Mouse (Mus musculus) neural tube, embryonic 11.5 days (tissue): ENCODE measurements around the gene Tcf12. TPM values are rescaled to one million over a fixed set of nuclear protein-coding genes. Genes with fewer than 3 reads are reported as not detected.
A peak's percentile ranks its signal among the peaks of the same experiment; 100 is the strongest.

ENCODE experiments used
- ATAC-seq: fragments of 200-750 bp; cut with Nextera tagmentation; 2 replicates; pipeline ENCODE4 v1.8.0; 2017; ENCODE audit warnings: moderate number of reproducible peaks, mild to moderate bottlenecking, moderate TSS enrichment, moderate library complexity; ENCODE audit not compliant: insufficient read depth, low FRiP score, low TSS enrichment
- DNase-seq: peaks from one replicate; pipeline ENCODE4 v3.0.0-alpha.2; 2015; ENCODE audit warnings: low spot score
- H3K27ac ChIP-seq: fragments of 300-500 bp; sonication (generic); 2 replicates; pipeline ENCODE4 v1.5.1; 2014; ENCODE audit warnings: low read depth, mild to moderate bottlenecking, low read length
- H3K27me3 ChIP-seq: fragments of 300-500 bp; sonication (generic); 2 replicates; pipeline ENCODE4 v1.6.1; 2014; ENCODE audit warnings: mild to moderate bottlenecking, low read length, mixed read lengths; ENCODE audit not compliant: control insufficient read depth, insufficient read depth
- H3K36me3 ChIP-seq: fragments of 300-500 bp; sonication (generic); 2 replicates; pipeline ENCODE4 v1.6.1; 2014; ENCODE audit warnings: mild to moderate bottlenecking, low read length, moderate library complexity, mixed read lengths; ENCODE audit not compliant: control insufficient read depth, insufficient read depth
- H3K4me1 ChIP-seq: fragments of 300-500 bp; sonication (generic); 2 replicates; pipeline ENCODE4 v1.6.1; 2014; ENCODE audit warnings: low read length, mixed read lengths; ENCODE audit not compliant: control insufficient read depth, insufficient read depth
- H3K4me2 ChIP-seq: fragments of 300-500 bp; sonication (generic); 2 replicates; pipeline ENCODE4 v1.6.1; 2014; ENCODE audit warnings: low read depth, mild to moderate bottlenecking, moderate library complexity
- H3K4me3 ChIP-seq: fragments of 300-500 bp; sonication (generic); 2 replicates; pipeline ENCODE4 v1.5.1; 2014; ENCODE audit warnings: low read depth, low read length
- H3K9ac ChIP-seq: fragments of 300-500 bp; sonication (generic); 2 replicates; pipeline ENCODE4 v1.6.1; 2014; ENCODE audit warnings: mild to moderate bottlenecking, low read length
- H3K9me3 ChIP-seq: fragments of 300-500 bp; sonication (generic); 2 replicates; pipeline ENCODE4 v1.6.1; 2016; ENCODE audit warnings: low read length; ENCODE audit not compliant: control insufficient read depth
- WGBS: fragments of 180-500 bp; shearing (Covaris S2); extraction: QIAGEN DNeasy Blood & Tissue Kit; methylation state at CpG from one replicate; pipeline ENCODE4 v1.1.7; 2014; 5-methylcytosine and 5-hydroxymethylcytosine counted together
- polyA plus RNA-seq: library from polyadenylated mRNA; unstranded; fragments of >200 nt; fragmentation: Nextera tagmentation; extraction: Ambion mirVana; gene quantifications from 2 replicates; pipeline ENCODE4 v1.2.1, GENCODE M21; 2014

Gene Tcf12
- polyA plus RNA-seq, 1 experiment from 2014 or later = 209 TPM

DNA sequence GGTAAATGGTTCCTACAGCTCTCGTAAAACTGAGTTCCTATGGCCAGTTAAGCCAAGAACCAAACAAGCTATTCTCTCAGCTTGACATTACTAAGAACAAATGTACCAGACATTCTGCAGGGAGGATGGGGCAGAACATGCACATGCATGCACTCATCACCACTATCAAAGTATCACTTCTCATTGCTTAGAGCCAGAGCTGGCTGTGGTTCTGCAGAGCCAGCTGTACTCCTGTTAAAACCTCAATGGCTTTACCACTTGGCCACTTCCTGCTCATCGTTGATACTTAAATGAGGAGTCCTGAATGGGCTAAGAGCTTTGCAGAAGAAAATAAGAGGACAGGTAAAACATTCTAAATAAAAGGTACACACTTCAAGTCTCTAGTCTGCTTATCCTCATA is 14.6 kb downstream of the Tcf12 start:
- Histone ChIP-seq H3K4me1 (no peaks in the 10 kb centered on the region), H3K9ac (no peak overlapping the region), H3K27ac (no peak overlapping the region), H3K4me2 (no peak overlapping the region), H3K9me3 (no peaks in the 10 kb centered on the region), H3K27me3 (no peaks in the 10 kb centered on the region), H3K4me3 (no peak overlapping the region), H3K36me3 (no peaks in the 10 kb centered on the region)
- WGBS = 91% methylated on average over 2 of the region's 2 CpGs
- ATAC-seq = no peak
- DNase-seq = no peak

DNA sequence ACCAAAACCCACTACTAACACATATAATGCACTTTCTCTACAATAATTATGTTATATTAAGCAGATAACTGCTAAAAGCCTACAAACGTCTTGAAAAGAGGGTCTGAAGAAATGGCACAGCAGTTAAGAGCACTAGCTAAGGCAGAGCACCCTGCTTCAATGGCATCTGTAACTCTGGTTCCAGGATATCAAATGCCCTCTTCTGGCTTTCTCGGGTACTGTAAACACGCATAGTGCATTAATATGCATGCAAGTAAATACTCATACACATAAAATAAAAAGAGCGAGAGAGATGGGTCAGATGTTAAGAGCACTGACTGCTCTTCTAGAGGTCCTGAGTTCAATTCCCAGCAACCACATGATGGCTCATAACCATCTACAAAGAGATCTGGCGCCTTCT is 17.0 kb downstream of the Tcf12 start:
- DNase-seq = peak; percentile 16
- Histone ChIP-seq H3K9ac (no peak overlapping the region), H3K4me2 (no peak overlapping the region), H3K27ac (no peak overlapping the region), H3K4me3 (no peak overlapping the region), H3K4me1 (no peaks in the 10 kb centered on the region), H3K9me3 (no peaks in the 10 kb centered on the region), H3K27me3 (no peaks in the 10 kb centered on the region), H3K36me3 (no peaks in the 10 kb centered on the region)
- no peak for ATAC-seq
- 86% methylated on average over 5 of the region's 5 CpGs for WGBS

DNA sequence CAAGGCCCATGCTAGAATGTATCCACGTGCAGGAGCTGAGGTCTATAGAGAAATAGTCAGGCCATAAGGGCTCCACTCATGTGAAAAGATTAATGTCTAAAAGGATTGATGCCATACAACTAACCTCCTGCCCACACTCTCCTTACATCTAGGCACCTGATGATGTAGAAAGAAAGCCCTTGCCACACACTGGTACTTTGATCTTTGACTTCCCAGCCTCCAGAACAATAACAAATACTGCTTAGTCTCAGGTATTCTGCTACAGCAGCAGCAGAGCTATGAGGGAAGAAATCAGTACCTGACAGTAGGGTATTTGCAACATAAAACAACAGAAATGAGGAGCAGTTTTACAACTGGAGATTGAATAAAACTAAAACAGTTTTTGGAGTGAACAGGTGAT is 19.5 kb downstream of the Tcf12 start:
- Histone ChIP-seq H3K9ac (no peak overlapping the region), H3K4me3 (no peak overlapping the region), H3K4me2 (no peak overlapping the region), H3K9me3 (no peaks in the 10 kb centered on the region), H3K4me1 (no peaks in the 10 kb centered on the region), H3K36me3 (no peaks in the 10 kb centered on the region), H3K27ac (no peak overlapping the region), H3K27me3 (no peaks in the 10 kb centered on the region)
- DNase-seq (no peak), ATAC-seq (no peak)
- WGBS = 70% methylated on average over 1 of the region's 1 CpGs

GRCm38 (mm10) chr9:72088893-72089611 is 22.6 kb downstream of the Tcf12 start:
- DNase-seq (no peak), ATAC-seq (no peak)
- Histone ChIP-seq H3K4me3 (no peak overlapping the region), H3K9ac (no peak overlapping the region), H3K9me3 (no peaks in the 10 kb centered on the region), H3K36me3 (no peaks in the 10 kb centered on the region), H3K4me1 (0 out of 2 replicates have a peak, but pooled peaks cover 4% of the 10 kb centered on the region), H3K27me3 (no peaks in the 10 kb centered on the region), H3K4me2 (no peak overlapping the region), H3K27ac (no peak overlapping the region)
- WGBS = 90% methylated on average over 3 of the region's 3 CpGs

DNA sequence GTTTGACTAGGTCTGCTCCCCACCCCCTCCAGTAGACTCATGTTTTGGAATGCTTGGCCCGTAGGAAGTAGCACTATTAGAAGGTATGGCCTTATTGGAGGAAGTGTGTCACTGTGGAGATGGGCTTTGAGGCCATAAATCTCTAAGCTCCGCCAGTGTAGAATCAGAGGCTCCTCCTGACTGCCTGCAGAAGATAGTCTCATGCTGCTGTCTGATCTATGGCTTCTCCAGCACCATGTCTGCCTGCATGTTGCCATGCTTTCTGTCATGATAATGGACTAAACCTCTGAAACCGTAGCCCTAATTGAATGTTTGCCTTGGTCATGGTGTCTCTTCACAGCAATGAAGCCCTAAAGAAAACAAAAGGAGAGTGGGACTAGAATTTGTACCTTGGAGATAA is 26.7 kb downstream of the Tcf12 start:
- no peaks in the 10 kb centered on the region for H3K27me3 ChIP-seq
- WGBS = 43% methylated on average over 3 of the region's 3 CpGs
- H3K4me3 ChIP-seq = no peak overlapping the region
- H3K9ac ChIP-seq = no peak overlapping the region
- DNase-seq (peak; percentile 10), ATAC-seq (no peak)
- no peaks in the 10 kb centered on the region for H3K36me3 ChIP-seq
- no peak overlapping the region for H3K27ac ChIP-seq
- H3K4me1 ChIP-seq = 0 out of 2 replicates have a peak, but pooled peaks cover 4% of the 10 kb centered on the region
- no peaks in the 10 kb centered on the region for H3K9me3 ChIP-seq
- no peak overlapping the region for H3K4me2 ChIP-seq

- Histone ChIP-seq H3K4me3 (no peak overlapping the region), H3K27ac (no peak overlapping the region), H3K4me1 (0 out of 2 replicates have a peak, but pooled peaks cover 4% of the 10 kb centered on the region), H3K4me2 (no peak overlapping the region), H3K27me3 (no peaks in the 10 kb centered on the region), H3K9me3 (no peaks in the 10 kb centered on the region), H3K9ac (no peak overlapping the region), H3K36me3 (no peaks in the 10 kb centered on the region)
- DNase-seq = no peak
- ATAC-seq = no peak
These were observed 27.5 kb downstream of the Tcf12 start for GRCm38 (mm10) chr9:72084131-72084530.

DNA sequence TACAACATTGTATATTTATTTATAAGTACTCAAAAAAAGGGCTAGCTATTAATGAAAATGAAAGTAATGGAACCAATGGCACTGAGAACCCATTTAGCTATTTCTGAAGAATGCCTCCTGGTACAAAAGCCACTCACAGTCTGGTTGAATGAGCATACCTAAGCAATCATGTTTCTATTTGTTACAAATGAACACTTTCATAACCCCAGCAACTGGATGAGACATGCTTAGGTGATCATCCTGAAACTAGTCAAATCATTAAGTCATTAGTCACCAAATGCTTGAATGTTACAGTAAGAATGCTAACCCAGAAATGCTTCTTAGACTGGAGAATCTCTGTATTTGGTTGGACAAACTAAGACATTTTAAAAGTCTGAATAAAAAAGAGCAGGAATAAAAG is 35.5 kb downstream of the Tcf12 start:
- H3K9ac ChIP-seq = no peak overlapping the region
- no peak overlapping the region for H3K4me3 ChIP-seq
- no peak overlapping the region for H3K27ac ChIP-seq
- H3K27me3 ChIP-seq = no peaks in the 10 kb centered on the region
- DNase-seq (no peak), ATAC-seq (no peak)
- H3K36me3 ChIP-seq = no peaks in the 10 kb centered on the region
- no peaks in the 10 kb centered on the region for H3K4me1 ChIP-seq
- H3K9me3 ChIP-seq = no peaks in the 10 kb centered on the region
- no peak overlapping the region for H3K4me2 ChIP-seq

DNA sequence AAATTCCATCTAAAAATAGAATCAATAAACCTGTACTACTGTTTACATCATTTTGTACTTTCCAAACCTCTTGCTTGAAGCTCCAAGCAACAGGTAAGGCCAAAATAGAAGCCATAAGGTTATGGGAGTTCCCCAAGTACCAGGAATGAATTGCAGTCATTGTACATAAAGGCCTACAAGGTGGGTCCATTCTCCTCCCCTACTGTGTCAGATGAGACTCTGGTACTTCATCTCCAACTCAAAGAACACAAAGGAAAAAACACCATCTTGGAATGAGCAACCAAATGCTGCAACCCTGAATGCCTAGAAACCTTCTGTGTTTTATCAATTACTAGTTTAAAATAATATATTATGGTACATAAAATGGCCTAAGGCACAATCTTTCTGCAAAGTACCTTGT is 45.5 kb downstream of the Tcf12 start:
- ATAC-seq = no peak
- H3K4me1 ChIP-seq = no peaks in the 10 kb centered on the region
- no peak overlapping the region for H3K4me3 ChIP-seq
- H3K9ac ChIP-seq = no peak overlapping the region
- H3K9me3 ChIP-seq = no peaks in the 10 kb centered on the region
- H3K36me3 ChIP-seq = no peaks in the 10 kb centered on the region
- H3K4me2 ChIP-seq = no peak overlapping the region
- no peak overlapping the region for H3K27ac ChIP-seq
- no peaks in the 10 kb centered on the region for H3K27me3 ChIP-seq
- DNase-seq = no peak

DNA sequence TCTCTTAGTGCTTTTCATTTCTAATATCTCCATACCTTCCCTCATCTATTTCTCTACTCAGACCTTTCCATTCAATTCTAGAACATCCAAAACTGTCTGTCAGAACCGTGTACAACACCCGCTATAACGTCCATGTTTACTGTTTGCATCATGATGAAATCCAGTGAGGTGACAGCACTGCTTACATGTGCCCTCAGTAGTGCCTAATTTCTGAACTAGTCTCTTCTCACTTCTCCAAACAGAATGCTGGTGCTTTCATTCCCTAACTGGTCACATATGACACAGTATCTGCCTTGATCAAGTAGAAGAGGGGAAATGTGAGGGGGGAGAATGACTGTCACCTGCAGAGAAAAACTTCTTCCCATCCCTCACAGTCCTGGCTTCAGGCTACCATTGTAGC is 58.5 kb downstream of the Tcf12 start:
- no peak overlapping the region for H3K4me2 ChIP-seq
- WGBS = 90% methylated on average over 3 of the region's 3 CpGs
- no peaks in the 10 kb centered on the region for H3K9me3 ChIP-seq
- DNase-seq = no peak
- no peak overlapping the region for H3K4me3 ChIP-seq
- H3K4me1 ChIP-seq = no peaks in the 10 kb centered on the region
- H3K27ac ChIP-seq = no peak overlapping the region
- H3K27me3 ChIP-seq = no peaks in the 10 kb centered on the region
- H3K36me3 ChIP-seq = no peaks in the 10 kb centered on the region
- ATAC-seq = no peak
- H3K9ac ChIP-seq = no peak overlapping the region
